Mouse (Mus musculus): ENCODE results near the gene Utp4.

DNA sequence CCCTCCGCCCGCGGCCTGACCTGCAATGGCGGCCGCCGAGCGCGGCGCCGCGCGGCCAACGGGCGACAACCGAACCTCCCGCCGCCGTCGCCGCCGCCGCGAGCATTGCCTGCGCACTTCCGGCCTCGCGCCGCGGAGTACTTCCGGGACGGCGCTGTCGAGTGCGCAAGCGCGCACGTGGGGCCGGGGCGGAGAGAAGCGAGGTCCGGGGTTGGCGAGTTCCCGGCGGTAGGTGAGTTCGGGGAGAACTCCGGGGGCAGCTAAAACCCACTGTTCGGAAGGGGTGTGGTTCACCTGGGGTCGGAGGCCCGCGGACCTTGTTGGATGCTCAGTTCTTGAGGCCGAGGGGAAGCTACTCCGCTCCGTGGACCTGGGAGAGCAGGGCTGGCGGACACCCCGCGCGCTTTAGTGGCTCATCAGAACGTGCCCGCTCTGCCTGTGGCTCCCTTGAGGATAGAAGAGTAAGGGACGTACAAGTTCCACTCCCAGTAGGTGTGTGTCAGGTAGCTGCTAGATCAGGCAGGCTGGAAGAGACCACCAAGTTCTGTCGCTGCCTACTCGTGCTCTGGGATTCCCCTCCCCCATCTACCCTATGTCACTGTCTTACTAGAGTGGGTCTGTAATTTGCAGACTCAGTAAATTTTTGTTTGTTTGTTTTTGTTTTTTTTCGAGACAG, at the start of gene Utp4:
- TF ChIP-seq USF1 (IDR thresholded peaks at IDR 0.05; ENCODE audit: low read depth, low read length): peak; percentile 48; the same call in 1 of the 2 replicates
- peak; percentile 62 for TF ChIP-seq MAFK (IDR thresholded peaks at IDR 0.05; ENCODE audit: insufficient replicate concordance, low read length)
- no peak for TF ChIP-seq CTCF (conservative IDR thresholded peaks at IDR 0.05 in 1 of 2, IDR thresholded peaks at IDR 0.05 in 1 of 2; ENCODE audit: low read depth in 2 of 2, low read length in 2 of 2)
- no peak for TF ChIP-seq UBTF (IDR thresholded peaks at IDR 0.05; ENCODE audit: low read depth, low read length)
- no peak for TF ChIP-seq RAD21 (IDR thresholded peaks at IDR 0.05; ENCODE audit: low read depth, low read length)
- no peak for TF ChIP-seq TBP (conservative IDR thresholded peaks at IDR 0.05; ENCODE audit: low read depth, low read length)
- no peak for TF ChIP-seq EP300 (IDR thresholded peaks at IDR 0.05; ENCODE audit: low read length)
- TF ChIP-seq POLR2A (IDR thresholded peaks at IDR 0.05; ENCODE audit: low read depth, low read length): peak; percentile 93
- no peak for TF ChIP-seq RCOR1 (conservative IDR thresholded peaks at IDR 0.05; ENCODE audit: low read depth, low read length)
- TF ChIP-seq JUND (conservative IDR thresholded peaks at IDR 0.05; ENCODE audit: low read depth, low read length): no peak

Measured in CH12.LX (cell line).